Mouse (Mus musculus) cerebellum, adult 11-12 months (tissue): ENCODE results near the gene Cyp27a1.

Experiments used
- DNase-seq: peaks from one replicate; pipeline ENCODE4 v3.0.0; 2022

Cyp27a1 gene

DNA sequence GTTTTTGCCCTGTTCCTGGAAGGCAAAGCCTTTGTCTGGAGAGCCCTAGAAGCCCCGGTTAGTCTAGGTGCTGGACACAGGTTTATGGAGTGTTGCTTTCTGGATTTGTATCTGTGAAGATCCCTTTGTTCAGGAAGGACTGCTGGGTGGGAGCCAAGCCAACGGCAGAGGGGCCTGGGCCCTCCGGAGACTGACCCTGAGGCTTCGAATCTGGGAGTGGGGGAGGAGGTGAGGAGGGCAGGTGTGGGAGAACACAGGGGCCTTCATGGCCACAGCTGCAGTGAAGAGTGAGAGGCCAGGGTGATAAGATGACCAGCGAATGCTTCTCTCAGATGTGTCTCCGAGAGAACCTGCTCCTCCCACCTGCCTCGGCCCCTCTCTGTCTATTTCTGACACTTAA, 60.7 kb downstream of the Cyp27a1 start:
- no peak for DNase-seq

DNA sequence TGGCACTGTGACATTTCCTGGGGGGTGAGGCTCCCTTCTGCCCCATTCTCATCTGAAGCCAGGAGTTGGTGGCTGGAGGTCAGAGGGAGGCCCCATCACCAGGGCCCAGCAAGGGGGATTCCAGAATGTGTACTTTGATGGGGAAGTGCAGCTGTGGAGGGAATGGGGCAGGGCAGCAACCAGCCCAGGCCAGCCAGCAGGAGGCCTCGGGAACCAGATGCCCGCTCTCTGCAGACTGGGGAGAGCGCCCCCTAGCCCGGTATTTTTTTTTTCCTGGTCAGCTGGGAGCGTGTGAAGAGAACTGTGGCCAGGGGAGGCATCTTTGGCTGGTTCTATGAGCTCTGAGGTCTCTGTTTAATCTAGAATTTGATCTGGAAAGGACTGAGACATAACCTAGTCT, 62.4 kb downstream of the Cyp27a1 start:
- peak; percentile 29 for DNase-seq

DNA sequence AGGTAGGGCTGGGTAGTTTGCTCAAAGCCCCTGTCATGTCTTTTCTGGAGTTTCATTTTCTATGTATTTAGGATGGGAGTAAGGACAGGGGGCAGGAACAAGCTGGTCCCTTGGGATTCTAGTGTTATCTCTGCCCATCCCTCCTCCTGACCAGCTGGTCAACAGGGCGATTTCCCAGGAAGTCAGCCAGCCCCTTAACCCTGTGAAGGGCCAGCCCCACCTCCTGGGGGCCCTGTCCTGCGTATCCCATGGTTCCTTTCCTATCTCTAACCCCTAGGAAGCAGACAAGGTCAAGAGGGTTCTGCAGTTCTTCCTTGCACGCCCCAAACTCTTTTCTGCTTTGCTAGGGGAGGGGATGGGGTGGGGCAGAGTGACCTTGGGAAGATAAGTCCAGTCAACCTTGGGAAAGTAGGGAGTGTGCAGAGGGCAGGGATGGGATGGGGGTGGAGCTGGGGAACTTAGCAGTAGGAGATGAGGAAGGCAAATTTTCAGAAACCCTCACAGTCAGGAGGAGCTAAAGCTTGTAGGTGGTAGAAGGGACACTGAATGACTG, 65.6 kb downstream of the Cyp27a1 start:
- no peak for DNase-seq

DNA sequence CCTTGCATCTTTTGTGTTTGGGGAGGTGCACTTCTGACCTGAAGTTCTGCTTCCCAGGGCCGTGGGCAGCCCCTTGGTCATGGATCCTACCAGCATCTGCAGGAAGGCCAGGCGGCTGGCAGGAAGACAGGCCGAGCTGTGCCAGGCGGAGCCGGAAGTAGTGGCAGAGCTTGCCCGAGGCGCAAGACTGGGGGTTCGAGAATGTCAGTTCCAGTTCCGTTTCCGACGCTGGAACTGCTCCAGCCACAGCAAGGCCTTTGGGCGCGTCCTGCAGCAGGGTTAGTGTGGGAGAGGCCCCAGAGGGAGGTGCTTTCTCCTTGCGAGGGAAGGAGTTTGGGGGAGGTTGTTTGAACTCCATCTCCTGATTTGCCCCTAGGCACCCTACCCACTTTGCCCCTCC, 68.7 kb downstream of the Cyp27a1 start:
- DNase-seq, result no peak

DNA sequence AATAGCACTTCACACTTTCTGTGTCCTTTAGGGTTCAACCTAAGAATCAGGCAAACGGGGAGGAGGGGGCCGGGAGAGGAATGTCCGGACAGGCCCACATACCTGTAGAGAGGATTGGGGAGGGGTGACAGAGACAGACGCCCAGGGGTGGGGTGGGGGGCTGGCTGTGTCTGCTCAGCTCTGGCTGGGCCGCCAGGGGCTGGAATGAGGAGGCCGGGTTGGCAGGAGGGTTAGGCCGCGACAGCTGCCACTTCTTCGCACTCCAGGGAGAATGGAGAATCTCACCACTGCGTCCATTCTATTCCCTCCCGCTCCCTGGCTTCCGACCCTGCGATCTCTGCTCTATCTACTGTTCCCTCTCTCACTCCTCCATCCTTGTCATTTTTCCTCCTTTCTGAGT, 70.2 kb downstream of the Cyp27a1 start:
- no peak for DNase-seq

DNA sequence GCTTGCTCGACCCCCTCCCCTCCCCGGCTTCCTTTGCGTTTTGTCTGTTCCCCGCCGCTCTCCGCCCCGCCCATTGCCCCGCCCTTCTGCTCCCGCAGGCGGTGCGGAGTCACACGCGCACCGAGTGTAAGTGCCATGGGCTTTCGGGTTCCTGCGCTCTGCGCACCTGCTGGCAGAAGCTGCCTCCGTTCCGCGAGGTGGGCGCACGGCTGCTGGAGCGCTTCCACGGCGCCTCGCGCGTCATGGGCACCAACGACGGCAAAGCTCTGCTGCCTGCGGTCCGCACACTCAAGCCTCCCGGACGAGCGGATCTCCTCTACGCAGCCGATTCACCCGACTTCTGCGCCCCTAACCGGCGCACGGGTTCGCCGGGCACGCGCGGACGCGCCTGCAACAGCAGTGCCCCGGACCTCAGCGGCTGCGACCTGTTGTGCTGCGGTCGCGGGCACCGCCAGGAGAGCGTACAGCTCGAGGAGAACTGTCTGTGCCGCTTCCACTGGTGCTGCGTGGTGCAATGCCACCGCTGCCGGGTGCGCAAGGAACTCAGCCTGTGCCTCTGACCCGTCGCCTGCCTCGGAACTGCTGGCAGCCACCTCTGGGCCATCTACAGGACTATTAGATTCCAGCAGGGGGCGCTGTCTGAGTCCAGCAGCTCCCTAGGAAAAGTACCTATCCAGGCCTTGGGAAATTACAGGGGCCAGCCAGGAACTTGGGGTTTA, 70.8 kb downstream of the Cyp27a1 start:
- DNase-seq, result no peak
